Mouse (Mus musculus): Measurements from ENCODE around the gene Mag.

GRCm38 (mm10) chr7:30916713-30917112, 2.0 kb upstream of the Mag start:
- no peak for TF ChIP-seq FLI1 (IDR thresholded peaks at IDR 0.05; ENCODE audit: low read length)
- TF ChIP-seq GATA1 (IDR thresholded peaks at IDR 0.05; ENCODE audit: borderline replicate concordance, low read length): no peak

Data from megakaryocyte, embryonic 14.5 days (primary cell).